Mouse (Mus musculus) monocyte, adult 5-6 weeks (primary cell): ENCODE measurements around the gene Gm28043. TPM values are rescaled to one million over a fixed set of nuclear protein-coding genes. Genes with fewer than 3 reads are reported as not detected.

ENCODE experiments used
- ATAC-seq: fragments of 153-309, 156-312 bp; replicated peaks from 2 replicates; pipeline ENCODE4 v1.8.0; 2017; ENCODE audit warnings: mild to moderate bottlenecking; ENCODE audit not compliant: low TSS enrichment, insufficient number of reproducible peaks, severe bottlenecking, poor library complexity, low FRiP score
- total RNA-seq: library from RNA; stranded (forward); fragments of 200-1000, 200-491, 200-594 nt; gene quantifications from 3 replicates; pipeline ENCODE4 v1.2.3, GENCODE M21; 2017

The Gm28043 gene
- total RNA-seq, 1 experiment from 2014 or later: 17.9 TPM

GRCm38 (mm10) chr17:29730510-29731265 is 116.0 kb downstream of the Gm28043 start:
- no peak for ATAC-seq

GRCm38 (mm10) chr17:29731266-29731952 is 116.7 kb downstream of the Gm28043 start:
- ATAC-seq: no peak

GRCm38 (mm10) chr17:29731953-29732325 is 117.3 kb downstream of the Gm28043 start:
- no peak for ATAC-seq

GRCm38 (mm10) chr17:29732522-29732921 is 117.8 kb downstream of the Gm28043 start:
- ATAC-seq: no peak

- no peak for ATAC-seq
Observed at GRCm38 (mm10) chr17:29736448-29737014, 121.9 kb downstream of the Gm28043 start.

GRCm38 (mm10) chr17:29737849-29738804 is 123.5 kb downstream of the Gm28043 start:
- ATAC-seq: no peak

- ATAC-seq: no peak
Observed at GRCm38 (mm10) chr17:29747466-29747865, 132.8 kb downstream of the Gm28043 start.

Other genes with a start within 250 kb of the Gm28043 start
- 698 to 1,062 TPM (median 980 TPM) in 3 replicates for gene Pim1, start 124.1 kb upstream of the Gm28043 start, total RNA-seq
- not detected in 3 replicates for gene Gm17657, start 65.2 kb upstream of the Gm28043 start, total RNA-seq
- gene Tbc1d22b, start 65.1 kb upstream of the Gm28043 start, total RNA-seq: 7.9 to 22.0 TPM (median 8.4 TPM) in 3 replicates
- not detected in 3 replicates for gene Tmem217, start 62.5 kb upstream of the Gm28043 start, total RNA-seq
- gene Rnf8, start 86 bp upstream of the Gm28043 start, total RNA-seq: 44.8 to 57.1 TPM (median 48.0 TPM) in 3 replicates
- gene Cmtr1, start 45.7 kb downstream of the Gm28043 start, total RNA-seq: 107 to 224 TPM (median 209 TPM) in 3 replicates
- gene Ccdc167, start 102.2 kb downstream of the Gm28043 start, total RNA-seq: 4.7 to 14.6 TPM (median 5.0 TPM) in 3 replicates